Comparison of ENCODE assay signal across 8 mouse cellular contexts in genomic region chr19:46392018-46392417, GRCm38 (mm10). TPM values are rescaled to one million over a fixed set of nuclear protein-coding genes. Genes with fewer than 3 reads are reported as not detected.
DNase-seq lines count a peak whose midpoint lies in the region; ATAC-seq and TF ChIP-seq lines count a peak whose summit lies in the region.

No protein-coding gene starts in this region.

- peak; percentile 57 for TF ChIP-seq CTCF in cortical plate, adult 2 months (IDR thresholded peaks at IDR 0.05; ENCODE audit: extremely low read depth, insufficient read depth, low read length)

- no peak for TF ChIP-seq POLR2A in cortical plate, adult 2 months (IDR thresholded peaks at IDR 0.05; ENCODE audit: extremely low read depth, insufficient read depth, low read length)

- no peaks in the 10 kb centered on the region for H3K36me3 ChIP-seq in midbrain, embryonic 11.5 days (ENCODE audit: control insufficient read depth, insufficient read depth, low read length)
- peaks cover 21% of the 10 kb centered on the region for H3K36me3 ChIP-seq in midbrain, embryonic 13.5 days

- H3K9me3 ChIP-seq in midbrain, embryonic 11.5 days (ENCODE audit: control insufficient read depth, low read length), result no peaks in the 10 kb centered on the region
- no peaks in the 10 kb centered on the region for H3K9me3 ChIP-seq in midbrain, embryonic 13.5 days

- 40% methylated on average over 4 of the region's 4 CpGs for WGBS in midbrain, embryonic 11.5 days
- 35% methylated on average over 4 of the region's 4 CpGs for WGBS in midbrain, embryonic 13.5 days

- no peak overlapping the region for H3K4me2 ChIP-seq in midbrain, embryonic 11.5 days
- no peak overlapping the region for H3K4me2 ChIP-seq in midbrain, embryonic 13.5 days (replicated peaks)

- H3K27ac ChIP-seq in midbrain, embryonic 11.5 days (ENCODE audit: low read depth, low read length), result no peak overlapping the region
- H3K27ac ChIP-seq in midbrain, embryonic 13.5 days, result no peak overlapping the region
- H3K27ac ChIP-seq in cortical plate, adult 2 months (ENCODE audit: insufficient read depth, low read length), result no peak overlapping the region

- H3K4me3 ChIP-seq in midbrain, embryonic 11.5 days (ENCODE audit: low read depth, low read length), result no peak overlapping the region
- no peak overlapping the region for H3K4me3 ChIP-seq in midbrain, embryonic 13.5 days (replicated peaks)
- H3K4me3 ChIP-seq in cortical plate, adult 2 months (ENCODE audit: insufficient read depth, low read length), result no peak overlapping the region

- no peak overlapping the region for H3K9ac ChIP-seq in midbrain, embryonic 11.5 days (ENCODE audit: low read length)
- no peak overlapping the region for H3K9ac ChIP-seq in midbrain, embryonic 13.5 days (replicated peaks)

- no peak for ATAC-seq in midbrain, embryonic 11.5 days (ENCODE audit: low FRiP score)
- no peak for ATAC-seq in midbrain, embryonic 13.5 days
- ATAC-seq in monocyte, adult 5-6 weeks (replicated peaks; ENCODE audit: insufficient number of reproducible peaks, low FRiP score, low TSS enrichment, poor library complexity, severe bottlenecking), result no peak

- peak; percentile 62 to 64 for DNase-seq in cerebellum, postnatal 14 days
- no peak for DNase-seq in cerebellum, adult 8-10 months
- peak; percentile 87 for DNase-seq in midbrain, embryonic 11.5 days (ENCODE audit: low spot score, missing footprints)
- peak; percentile 76 for DNase-seq in lung, postnatal 36 days
- DNase-seq in urinary bladder, postnatal 25 days (ENCODE audit: low spot score), result no peak

- no peaks in the 10 kb centered on the region for H3K27me3 ChIP-seq in midbrain, embryonic 11.5 days (ENCODE audit: control insufficient read depth, insufficient read depth, low read length)
- no peaks in the 10 kb centered on the region for H3K27me3 ChIP-seq in midbrain, embryonic 13.5 days

- peaks cover 14% of the 10 kb centered on the region for H3K4me1 ChIP-seq in midbrain, embryonic 11.5 days (ENCODE audit: control insufficient read depth, insufficient read depth, low read length)
- peaks cover 33% of the 10 kb centered on the region for H3K4me1 ChIP-seq in midbrain, embryonic 13.5 days (replicated peaks)
- peaks cover 6% of the 10 kb centered on the region; the same call in 1 of the 2 replicates for H3K4me1 ChIP-seq in cortical plate, adult 2 months (ENCODE audit: control insufficient read depth, insufficient read depth, low read length)

RNA-seq across cellular contexts. Expression of gene Actr1a, which starts 3.5 kb away (rescaled TPM):
- polyA plus RNA-seq in midbrain, embryonic 11.5 days (2014; fragmentation: Nextera tagmentation; extraction: Ambion mirVana), result 228 and 233 TPM in 2 replicates
- polyA plus RNA-seq in midbrain, embryonic 13.5 days (2015; fragmentation: Nextera tagmentation; extraction: Ambion mirVana), result 331 and 333 TPM in 2 replicates
- 183 and 188 TPM in 2 replicates for polyA plus RNA-seq in cortical plate, adult 2 months (2012; rRNA removed)
- total RNA-seq in monocyte, adult 5-6 weeks (2017), result 90.9 to 114 TPM (median 107 TPM) in 3 replicates

RNA-seq across cellular contexts. Expression of gene Sufu, which starts 4.7 kb away (rescaled TPM):
- polyA plus RNA-seq in midbrain, embryonic 11.5 days (2014; fragmentation: Nextera tagmentation; extraction: Ambion mirVana), result 33.7 and 38.7 TPM in 2 replicates
- 27.7 and 28.6 TPM in 2 replicates for polyA plus RNA-seq in midbrain, embryonic 13.5 days (2015; fragmentation: Nextera tagmentation; extraction: Ambion mirVana)
- 9.5 and 10.0 TPM in 2 replicates for polyA plus RNA-seq in cortical plate, adult 2 months (2012; rRNA removed)
- total RNA-seq in monocyte, adult 5-6 weeks (2017), result 5.5 to 11.0 TPM (median 5.8 TPM) in 3 replicates

RNA-seq across cellular contexts. Expression of gene 2310034G01Rik, which starts 41.9 kb away (rescaled TPM):
- polyA plus RNA-seq in midbrain, embryonic 11.5 days (2014; fragmentation: Nextera tagmentation; extraction: Ambion mirVana), result 1.2 and 1.6 TPM in 2 replicates
- polyA plus RNA-seq in midbrain, embryonic 13.5 days (2015; fragmentation: Nextera tagmentation; extraction: Ambion mirVana), result 1.7 TPM in 2 replicates
- polyA plus RNA-seq in cortical plate, adult 2 months (2012; rRNA removed), result 1.7 and 2.4 TPM in 2 replicates
- total RNA-seq in monocyte, adult 5-6 weeks (2017), result 1.5 TPM in 2 of 3 replicates, not detected in the other

RNA-seq across cellular contexts. Expression of gene Mfsd13a, which starts 51.1 kb away (rescaled TPM):
- 4.3 and 5.5 TPM in 2 replicates for polyA plus RNA-seq in midbrain, embryonic 11.5 days (2014; fragmentation: Nextera tagmentation; extraction: Ambion mirVana)
- 7.8 and 9.2 TPM in 2 replicates for polyA plus RNA-seq in midbrain, embryonic 13.5 days (2015; fragmentation: Nextera tagmentation; extraction: Ambion mirVana)
- 35.9 and 40.5 TPM in 2 replicates for polyA plus RNA-seq in cortical plate, adult 2 months (2012; rRNA removed)
- total RNA-seq in monocyte, adult 5-6 weeks (2017), result 0.57 to 2.9 TPM (median 0.75 TPM) in 3 replicates

RNA-seq across cellular contexts. Expression of gene Cuedc2, which starts 53.5 kb away (rescaled TPM):
- polyA plus RNA-seq in midbrain, embryonic 11.5 days (2014; fragmentation: Nextera tagmentation; extraction: Ambion mirVana), result 215 and 221 TPM in 2 replicates
- 290 TPM in 2 replicates for polyA plus RNA-seq in midbrain, embryonic 13.5 days (2015; fragmentation: Nextera tagmentation; extraction: Ambion mirVana)
- polyA plus RNA-seq in cortical plate, adult 2 months (2012; rRNA removed), result 233 and 235 TPM in 2 replicates
- 43.0 to 58.3 TPM (median 56.0 TPM) in 3 replicates for total RNA-seq in monocyte, adult 5-6 weeks (2017)

Comparison
In these comparisons a context has a peak if more than half of its experiments do, and no peak if none do; other contexts are left out.
1. DNase-seq: peak in cerebellum, postnatal 14 days (2 of 2), midbrain, embryonic 11.5 days (single experiment) and lung, postnatal 36 days (single experiment); none in cerebellum, adult 8-10 months (single experiment) and urinary bladder, postnatal 25 days (single experiment).